Mouse (Mus musculus): ENCODE measurements at regions not wholly inside any gene's neighbourhood (a gene's known extent, or its start where the extent isn't known, plus 50 kb on each side); places are given as distances from the start of the nearest gene placed in this dataset.

- TF ChIP-seq CTCF (IDR thresholded peaks at IDR 0.05; ENCODE audit: low read depth, low read length): no peak
- TF ChIP-seq POLR2A (IDR thresholded peaks at IDR 0.05; ENCODE audit: extremely low read depth, insufficient read depth, low read length): no peak
Observed at GRCm38 (mm10) chr7:73151586-73152467, 223.5 kb upstream of the Rgma start.
